Mouse (Mus musculus): ENCODE data around the gene Tmem220. TPM values are rescaled to one million over a fixed set of nuclear protein-coding genes. Genes with fewer than 3 reads are reported as not detected.

The Tmem220 gene
- polyA plus RNA-seq, 1 experiment from 2014 or later, result 6.6 TPM

DNA sequence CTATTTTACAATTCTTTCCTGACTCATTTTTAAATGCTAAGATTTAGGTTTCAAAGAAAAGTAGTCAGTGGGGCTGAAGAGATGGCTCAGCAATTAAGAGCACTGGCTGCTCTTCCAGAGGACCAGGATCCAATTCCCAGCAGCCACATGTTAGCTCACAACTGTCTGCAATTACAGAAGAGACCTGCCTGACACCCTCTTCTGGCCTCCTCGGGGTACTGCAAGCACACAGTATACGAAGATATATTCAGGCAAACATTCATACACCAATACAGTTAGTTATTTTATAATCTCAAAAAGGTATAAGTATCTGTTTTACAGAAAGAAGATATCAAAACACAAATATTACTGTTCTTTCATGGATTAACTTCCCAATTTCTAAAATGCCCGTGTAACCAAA, 14.8 kb downstream of the Tmem220 start:
- CTCF ChIA-PET, result interaction anchor here (1.5 to 2.5 kb wide), 3 partner anchors 9 to 46 kb away, joined by 5 to 8 read pairs (median 6); no protein-coding TSS in a partner anchor
- peak; percentile 49 for TF ChIP-seq CTCF (IDR thresholded peaks at IDR 0.05)
- ATAC-seq, result no peak

DNA sequence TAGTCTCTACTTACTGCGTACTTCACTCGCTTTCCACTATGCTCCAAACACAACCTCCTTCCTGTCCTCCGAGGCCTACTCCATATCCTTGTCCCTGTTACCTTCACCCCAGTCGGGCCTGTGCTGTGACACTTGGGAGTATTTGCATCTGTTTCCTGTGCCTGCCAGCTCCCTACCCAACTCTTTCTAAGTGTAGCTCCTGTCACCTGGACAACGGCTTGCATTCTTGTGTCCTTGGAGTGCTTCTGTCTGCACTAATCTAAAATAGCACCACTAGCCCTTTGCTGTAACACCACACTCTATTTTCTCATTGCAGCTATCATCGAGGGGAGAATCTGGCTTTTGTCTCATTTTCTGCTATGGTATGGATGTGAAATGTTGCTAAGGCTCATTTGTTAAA, 15.5 kb downstream of the Tmem220 start:
- H3K27me3 ChIP-seq, result no peaks in the 10 kb centered on the region
- in situ Hi-C loops (cut with MboI; ENCODE audit: low pct_unique_long_range_greater_than_20kb), result no loop called here
- DNase-seq (ENCODE audit: low read depth, low spot score), result no peak
- TF ChIP-seq CTCF (IDR thresholded peaks at IDR 0.05), result no peak
- POLR2A ChIA-PET, result no interaction called here
- no peak for ATAC-seq
- CTCF ChIA-PET, result interaction anchor here (1.5 to 2.6 kb wide), 4 partner anchors 10 to 45 kb away, joined by 5 to 11 read pairs (median 7); no protein-coding TSS in a partner anchor

More for the DNA sequence above, 14.8 kb downstream of the Tmem220 start:
- H3K27me3 ChIP-seq, result no peaks in the 10 kb centered on the region
- in situ Hi-C loops (cut with MboI; ENCODE audit: low pct_unique_long_range_greater_than_20kb), result no loop called here
- POLR2A ChIA-PET, result no interaction called here
- no peak for DNase-seq (ENCODE audit: low read depth, low spot score)

DNA sequence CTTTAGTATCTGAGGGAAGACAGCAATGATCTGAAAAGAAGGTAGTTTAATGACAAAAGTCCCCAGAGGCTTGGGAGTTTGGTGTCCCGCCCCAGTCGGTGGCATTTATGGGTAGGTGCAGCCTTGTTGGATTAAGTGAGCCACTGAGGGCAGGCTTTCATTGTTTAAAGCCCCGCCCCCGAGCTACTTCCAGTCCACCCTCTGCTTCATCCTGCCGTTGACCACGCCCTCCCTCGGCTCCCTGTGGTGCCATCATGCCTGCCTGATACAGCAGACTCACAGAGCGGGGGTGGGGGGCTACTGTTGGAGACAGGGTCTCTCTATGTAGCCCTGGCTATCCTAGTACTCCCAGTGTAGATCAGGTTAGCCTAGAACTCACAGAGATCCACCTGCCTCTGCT, 18.1 kb downstream of the Tmem220 start:
- POLR2A ChIA-PET, result no interaction called here
- no peak for TF ChIP-seq CTCF (IDR thresholded peaks at IDR 0.05)
- no peak for DNase-seq (ENCODE audit: low read depth, low spot score)
- in situ Hi-C loops (cut with MboI; ENCODE audit: low pct_unique_long_range_greater_than_20kb), result no loop called here
- CTCF ChIA-PET, result interaction anchor here (1.1 to 2.6 kb wide), 4 partner anchors 9 to 20 kb away, joined by 3 to 11 read pairs (median 5); no protein-coding TSS in a partner anchor
- H3K27me3 ChIP-seq, result no peaks in the 10 kb centered on the region
- ATAC-seq, result no peak

GRCm38 (mm10) chr11:67044959-67045358, 20.0 kb downstream of the Tmem220 start:
- ATAC-seq, result no peak
- CTCF ChIA-PET, result interaction anchor here (0.7 kb wide), 1 partner anchor 23 kb away, joined by 3 read pairs; no protein-coding TSS in a partner anchor
- no peaks in the 10 kb centered on the region for H3K27me3 ChIP-seq
- TF ChIP-seq CTCF (IDR thresholded peaks at IDR 0.05), result no peak
- POLR2A ChIA-PET, result no interaction called here
- DNase-seq (ENCODE audit: low read depth, low spot score), result no peak
- in situ Hi-C loops (cut with MboI; ENCODE audit: low pct_unique_long_range_greater_than_20kb), result no loop called here

DNA sequence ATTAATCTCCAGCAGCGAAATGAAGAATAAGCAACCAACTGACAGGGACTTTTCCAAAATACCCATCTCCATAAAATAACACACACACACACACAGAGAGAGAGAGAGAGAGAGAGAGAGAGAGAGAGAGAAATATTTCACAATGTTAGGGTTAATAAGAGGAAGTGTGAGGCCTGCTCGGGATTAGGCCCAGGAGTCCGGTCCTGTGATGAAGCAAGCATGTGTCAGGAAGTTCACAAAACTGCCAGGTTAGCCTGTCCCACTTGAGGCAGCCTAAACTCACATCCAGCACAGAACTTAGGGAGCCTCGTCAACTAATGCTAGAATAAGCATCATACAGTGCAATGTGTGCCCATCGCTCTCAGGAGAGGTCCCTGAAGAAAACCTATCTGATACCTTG, 22.2 kb downstream of the Tmem220 start:
- CTCF ChIA-PET, result interaction anchor here (1.1 kb wide), 1 partner anchor 21 kb away, joined by 3 read pairs; no protein-coding TSS in a partner anchor
- no peak for ATAC-seq
- in situ Hi-C loops (cut with MboI; ENCODE audit: low pct_unique_long_range_greater_than_20kb), result no loop called here
- no peaks in the 10 kb centered on the region for H3K27me3 ChIP-seq
- POLR2A ChIA-PET, result interaction anchor here (0.7 kb wide), 1 partner anchor 1145 kb away, joined by 4 read pairs; no protein-coding TSS in a partner anchor
- TF ChIP-seq CTCF (IDR thresholded peaks at IDR 0.05), result no peak
- DNase-seq (ENCODE audit: low read depth, low spot score), result no peak

DNA sequence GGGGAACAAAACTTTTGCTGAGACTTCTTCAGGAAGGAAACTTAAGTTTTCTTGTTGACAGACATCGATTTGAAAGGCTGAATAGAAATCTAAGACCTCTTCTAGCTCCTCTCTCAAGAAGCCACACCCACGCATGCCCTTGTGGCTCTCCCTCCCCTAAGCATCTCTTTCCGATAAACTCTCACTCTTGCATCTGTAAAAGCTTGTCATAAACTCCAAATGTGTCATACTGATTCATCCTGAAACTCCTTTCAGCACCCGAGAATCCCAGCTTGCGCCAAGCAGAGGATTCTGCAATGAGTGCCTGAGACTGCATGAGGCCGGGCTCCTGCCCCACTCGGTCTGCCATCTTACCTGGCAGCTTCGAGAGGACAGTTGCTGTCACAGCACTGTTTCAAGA, 23.5 kb downstream of the Tmem220 start:
- in situ Hi-C loops (cut with MboI; ENCODE audit: low pct_unique_long_range_greater_than_20kb), result no loop called here

GRCm38 (mm10) chr11:67049256-67049655, 24.3 kb downstream of the Tmem220 start:
- CTCF ChIA-PET, result interaction anchor here (1.3 to 2.0 kb wide), 2 partner anchors 12 to 36 kb away, joined by 3 to 5 read pairs; no protein-coding TSS in a partner anchor
- ATAC-seq (no peak), DNase-seq (ENCODE audit: low read depth, low spot score) (no peak)
- POLR2A ChIA-PET, result interaction anchor here (1.1 kb wide), 1 partner anchor 11 kb away, joined by 3 read pairs; no protein-coding TSS in a partner anchor
- TF ChIP-seq CTCF (IDR thresholded peaks at IDR 0.05), result no peak
- H3K27me3 ChIP-seq, result no peaks in the 10 kb centered on the region
- in situ Hi-C loops (cut with MboI; ENCODE audit: low pct_unique_long_range_greater_than_20kb), result no loop called here

More for the DNA sequence above, 23.5 kb downstream of the Tmem220 start:
- no peak for TF ChIP-seq CTCF (IDR thresholded peaks at IDR 0.05)
- no peak for ATAC-seq
- no peaks in the 10 kb centered on the region for H3K27me3 ChIP-seq
- POLR2A ChIA-PET, result interaction anchor here (0.6 to 1.1 kb wide), 2 partner anchors 10 to 797 kb away, joined by 3 to 4 read pairs; no protein-coding TSS in a partner anchor
- CTCF ChIA-PET, result interaction anchor here (1.1 to 2.0 kb wide), 4 partner anchors 9 to 36 kb away, joined by 3 to 5 read pairs (median 3); no protein-coding TSS in a partner anchor
- DNase-seq (ENCODE audit: low read depth, low spot score), result no peak

DNA sequence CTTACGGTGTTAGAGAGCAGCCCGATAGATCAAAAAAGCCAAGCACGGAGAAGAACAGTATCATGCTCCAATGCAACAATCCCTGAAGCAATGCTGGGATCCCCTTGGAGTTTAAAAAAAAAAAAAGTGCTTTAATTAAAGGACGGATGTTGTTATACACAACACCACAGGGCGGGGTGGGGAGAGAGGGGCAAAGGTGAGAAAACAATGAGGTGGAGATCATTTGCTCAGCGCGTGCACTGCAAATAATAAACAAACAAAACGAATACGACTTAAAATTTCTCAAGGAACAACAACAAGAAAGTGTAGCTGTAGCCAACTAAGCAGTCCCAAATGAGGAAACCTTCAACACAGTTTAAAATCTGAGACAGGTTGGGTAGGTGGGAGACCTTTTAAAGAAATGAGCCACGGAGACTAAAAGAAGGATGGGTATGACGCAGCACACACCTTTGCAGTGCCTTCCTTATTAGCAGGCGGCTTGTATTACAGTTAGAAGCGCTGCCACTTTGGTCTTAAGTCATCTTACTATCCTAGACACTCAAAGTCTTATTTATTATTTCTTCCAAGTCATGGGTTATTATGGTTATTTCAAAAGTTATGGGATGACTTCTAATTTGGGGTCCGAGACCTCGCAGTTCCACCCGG, 26.8 kb downstream of the Tmem220 start:
- ChIA-PET POLR2A (interaction anchor here (1.7 kb wide), 2 partner anchors 10 to 14 kb away, joined by 5 read pairs; no protein-coding TSS in a partner anchor), CTCF (interaction anchor here (1.0 to 1.9 kb wide), 2 partner anchors 11 to 28 kb away, joined by 4 to 6 read pairs; no protein-coding TSS in a partner anchor)
- DNase-seq (ENCODE audit: low read depth, low spot score), result no peak
- TF ChIP-seq CTCF (IDR thresholded peaks at IDR 0.05), result no peak
- in situ Hi-C loops (cut with MboI; ENCODE audit: low pct_unique_long_range_greater_than_20kb), result no loop called here
- peak; percentile 38 for ATAC-seq
- H3K27me3 ChIP-seq, result no peaks in the 10 kb centered on the region

GRCm38 (mm10) chr11:67052321-67052952, 27.5 kb downstream of the Tmem220 start, which contains the start of the genes Adprm and Sco1:
TSS of gene Adprm (minus strand) at chr11:67052594.
TSS of gene Sco1 (plus strand) at chr11:67052670.
- ATAC-seq (peak; percentile 98), DNase-seq (ENCODE audit: low read depth, low spot score) (peak; percentile 51)
- in situ Hi-C loops (cut with MboI; ENCODE audit: low pct_unique_long_range_greater_than_20kb), result no loop called here
- CTCF ChIA-PET, result interaction anchor here (1.0 kb wide), 1 partner anchor 28 kb away, joined by 4 read pairs; no protein-coding TSS in a partner anchor
- POLR2A ChIA-PET, result interaction anchor here (1.7 kb wide), 2 partner anchors 10 to 15 kb away, joined by 5 read pairs; no protein-coding TSS in a partner anchor
- TF ChIP-seq CTCF (IDR thresholded peaks at IDR 0.05), result no peak
- H3K27me3 ChIP-seq, result no peaks in the 10 kb centered on the region

GRCm38 (mm10) chr11:67054754-67055365, 29.9 kb downstream of the Tmem220 start:
- CTCF ChIA-PET, result interaction anchor here (0.8 to 1.3 kb wide), 3 partner anchors 10 to 26 kb away, joined by 3 to 4 read pairs (median 3); no protein-coding TSS in a partner anchor
- ATAC-seq (no peak), DNase-seq (ENCODE audit: low read depth, low spot score) (no peak)
- POLR2A ChIA-PET, result no interaction called here
- TF ChIP-seq CTCF (IDR thresholded peaks at IDR 0.05), result no peak
- no peaks in the 10 kb centered on the region for H3K27me3 ChIP-seq
- in situ Hi-C loops (cut with MboI; ENCODE audit: low pct_unique_long_range_greater_than_20kb), result no loop called here

Data from Patski (cell line).